Mouse (Mus musculus) right cerebral cortex, adult 2 months (tissue): Measurements from ENCODE around the gene Ccr3.
A peak's percentile ranks its signal among the peaks of the same experiment; 100 is the strongest.
"Not testable (repeated sequence)": the region's sequence is repeated elsewhere in the genome, so short reads cannot be mapped to it uniquely, and the experiment has no call there.

Source experiments
- DNase-seq, 2 experiments: peaks; one replicate each; pipeline ENCODE4 v3.0.0; 2021 to 2022; ENCODE audit warnings: low spot score in 2 of 2

Ccr3 gene

GRCm38 (mm10) chr9:124021672-124022071, at the start of gene Ccr3:
Gene Ccr3 (plus strand): TSS chr9:124021972.
- no peak for DNase-seq

- DNase-seq, result no peak
Observed at GRCm38 (mm10) chr9:123975630-123976029, 46.1 kb upstream of the Ccr3 start.

GRCm38 (mm10) chr9:123976876-123977663, 44.7 kb upstream of the Ccr3 start:
- DNase-seq, result no peak

GRCm38 (mm10) chr9:123978308-123978707, 43.5 kb upstream of the Ccr3 start, which contains the start of gene Ccr1l1:
Gene Ccr1l1 (minus strand): TSS chr9:123978408.
- no peak for DNase-seq

GRCm38 (mm10) chr9:123980858-123981475, 40.8 kb upstream of the Ccr3 start:
- DNase-seq, result not testable (repeated sequence)

- no peak for DNase-seq
Observed at GRCm38 (mm10) chr9:123981909-123982308, 39.9 kb upstream of the Ccr3 start.

GRCm38 (mm10) chr9:123982720-123983119, 39.1 kb upstream of the Ccr3 start:
- no peak for DNase-seq

GRCm38 (mm10) chr9:123984943-123985342, 36.8 kb upstream of the Ccr3 start:
- no peak for DNase-seq

GRCm38 (mm10) chr9:123986217-123986616, 35.6 kb upstream of the Ccr3 start:
- peak in 1 of 2 experiments; percentile 3 for DNase-seq

- no peak for DNase-seq
Observed at GRCm38 (mm10) chr9:123989671-123990070, 32.1 kb upstream of the Ccr3 start.

- peak; percentile 20 to 24 for DNase-seq
Observed at GRCm38 (mm10) chr9:123991312-123991906, 30.4 kb upstream of the Ccr3 start.

GRCm38 (mm10) chr9:123997719-123998118, 24.1 kb upstream of the Ccr3 start:
- no peak for DNase-seq

- DNase-seq, result no peak
Observed at GRCm38 (mm10) chr9:123999784-124000183, 22.0 kb upstream of the Ccr3 start.

- DNase-seq, result no peak
Observed at GRCm38 (mm10) chr9:124012691-124013090, 9.1 kb upstream of the Ccr3 start.

GRCm38 (mm10) chr9:124013270-124013669, 8.5 kb upstream of the Ccr3 start:
- no peak for DNase-seq

GRCm38 (mm10) chr9:124014985-124015652, 6.7 kb upstream of the Ccr3 start:
- no peak for DNase-seq

- DNase-seq, result no peak
Observed at GRCm38 (mm10) chr9:124016048-124016447, 5.7 kb upstream of the Ccr3 start.

- DNase-seq, result no peak
Observed at GRCm38 (mm10) chr9:124019887-124020286, 1.9 kb upstream of the Ccr3 start.

GRCm38 (mm10) chr9:124033345-124033744, 11.6 kb downstream of the Ccr3 start:
- no peak for DNase-seq

- DNase-seq, result peak; percentile 20 to 27
Observed at GRCm38 (mm10) chr9:124037707-124038106, 15.9 kb downstream of the Ccr3 start.

- DNase-seq, result no peak
Observed at GRCm38 (mm10) chr9:124038158-124038582, 16.4 kb downstream of the Ccr3 start.

GRCm38 (mm10) chr9:124038949-124039348, 17.2 kb downstream of the Ccr3 start:
- no peak for DNase-seq
